Mouse (Mus musculus) CH12.LX (cell line): ENCODE measurements around the gene Plekhn1. TPM values are rescaled to one million over a fixed set of nuclear protein-coding genes. Genes with fewer than 3 reads are reported as not detected.

Source experiments
- DNase-seq: peaks from one replicate; pipeline ENCODE4 v3.0.0-alpha.2; 2013; ENCODE audit errors: extremely low read depth
- H3K27ac ChIP-seq: 2 replicates; pipeline ENCODE4 v1.5.1; 2012; ENCODE audit warnings: low read depth, mild to moderate bottlenecking, control low read depth, moderate library complexity; ENCODE audit not compliant: insufficient read depth
- H3K27me3 ChIP-seq: replicated peaks from 2 replicates; pipeline ENCODE3; 2012; ENCODE audit warnings: inconsistent platforms
- H3K36me3 ChIP-seq, 2 experiments: replicated peaks in 1 of 2; 2 replicates each; pipeline versions ENCODE3 to v1.6.1; 2012; ENCODE audit warnings: inconsistent platforms in 1 of 2, low read length in 1 of 2, mild to moderate bottlenecking in 1 of 2, mixed read lengths in 1 of 2, moderate library complexity in 1 of 2; ENCODE audit not compliant: control insufficient read depth in 1 of 2, insufficient read depth in 1 of 2
- H3K4me1 ChIP-seq, 2 experiments: 2 replicates each; pipeline ENCODE4 v1.6.1; 2012; ENCODE audit warnings: inconsistent platforms in 1 of 2, moderate library complexity in 1 of 2; ENCODE audit not compliant: insufficient read depth in 2 of 2, control insufficient read depth in 1 of 2
- H3K4me2 ChIP-seq: 2 replicates; pipeline ENCODE4 v1.6.1; 2012; ENCODE audit warnings: low read depth, mild to moderate bottlenecking, control low read depth; ENCODE audit not compliant: poor library complexity, insufficient read depth, severe bottlenecking
- H3K4me3 ChIP-seq, 3 experiments: fragments of 150-350 bp in 1 of 3; sonication (generic) in 1 of 3; replicated peaks in 1 of 3; 2 replicates each; pipeline versions ENCODE3 to v1.5.1; 2011 to 2012; ENCODE audit warnings: low read depth in 2 of 3, low read length in 2 of 3, mild to moderate bottlenecking in 2 of 3, moderate library complexity in 2 of 3, control low read depth in 1 of 3, improper control_type of control experiment in 1 of 3, inconsistent platforms in 1 of 3, mixed read lengths in 1 of 3; ENCODE audit not compliant: poor library complexity in 1 of 3
- H3K79me2 ChIP-seq: replicated peaks from 2 replicates; pipeline ENCODE4 v1.6.1; 2012; ENCODE audit warnings: mild to moderate bottlenecking, moderate library complexity; ENCODE audit not compliant: control insufficient read depth, poor library complexity, insufficient read depth, severe bottlenecking; ENCODE audit errors: extremely low read depth
- H3K9ac ChIP-seq: 2 replicates; pipeline ENCODE4 v1.6.1; 2012; ENCODE audit warnings: low read depth, mild to moderate bottlenecking, control low read depth, moderate library complexity; ENCODE audit not compliant: insufficient read depth
- H3K9me3 ChIP-seq: replicated peaks from 2 replicates; pipeline ENCODE3; 2012; ENCODE audit warnings: low read length, inconsistent platforms, mixed read lengths
- CTCF ChIP-seq, 2 experiments: IDR thresholded peaks in 1 of 2; conservative IDR thresholded peaks in 1 of 2; 2 replicates each; pipeline ENCODE4 v1.5.1; 2011 to 2012; ENCODE audit warnings: low read depth in 2 of 2, low read length in 2 of 2, improper control_type of control experiment in 1 of 2, inconsistent platforms in 1 of 2, mild to moderate bottlenecking in 1 of 2, moderate library complexity in 1 of 2
- E2F4 ChIP-seq: IDR thresholded peaks from 2 replicates; pipeline ENCODE4 v1.6.1; 2011; ENCODE audit warnings: low read depth, low read length, improper control_type of control experiment; ENCODE audit not compliant: insufficient replicate concordance
- ELF1 ChIP-seq: IDR thresholded peaks from 2 replicates; pipeline ENCODE4 v1.6.1; 2014; ENCODE audit warnings: low read depth, mild to moderate bottlenecking, inconsistent platforms, low read length, improper control_type of control experiment
- EP300 ChIP-seq: IDR thresholded peaks from 2 replicates; pipeline ENCODE4 v1.6.1; 2011; ENCODE audit warnings: low read length, improper control_type of control experiment
- ETS1 ChIP-seq: conservative IDR thresholded peaks from 2 replicates; pipeline ENCODE4 v1.6.1; 2012; ENCODE audit warnings: low read depth, mild to moderate bottlenecking, inconsistent platforms, low read length, improper control_type of control experiment, moderate library complexity
- GABPA ChIP-seq: IDR thresholded peaks from 2 replicates; pipeline ENCODE4 v1.6.1; 2012; ENCODE audit warnings: low read depth, low read length, improper control_type of control experiment, inconsistent platforms; ENCODE audit not compliant: insufficient replicate concordance
- HCFC1 ChIP-seq: IDR thresholded peaks from 2 replicates; pipeline ENCODE4 v1.6.1; 2012; ENCODE audit warnings: low read depth, mild to moderate bottlenecking, inconsistent platforms, low read length, improper control_type of control experiment
- IRF4 ChIP-seq: IDR thresholded peaks from 2 replicates; pipeline ENCODE4 v1.6.1; 2014; ENCODE audit warnings: low read depth, mild to moderate bottlenecking, inconsistent platforms, low read length, improper control_type of control experiment
- MAFK ChIP-seq: IDR thresholded peaks from 2 replicates; pipeline ENCODE4 v1.6.1; 2011; ENCODE audit warnings: low read length, improper control_type of control experiment; ENCODE audit not compliant: insufficient replicate concordance
- MAX ChIP-seq: IDR thresholded peaks from 2 replicates; pipeline ENCODE4 v1.6.1; 2011; ENCODE audit warnings: low read length, improper control_type of control experiment
- MAZ ChIP-seq: IDR thresholded peaks from 2 replicates; pipeline ENCODE4 v1.6.1; 2012; ENCODE audit warnings: low read depth, mild to moderate bottlenecking, inconsistent platforms, low read length, improper control_type of control experiment, moderate library complexity
- MXI1 ChIP-seq: IDR thresholded peaks from 2 replicates; pipeline ENCODE4 v1.6.1; 2011; ENCODE audit warnings: mild to moderate bottlenecking, low read depth, low read length, improper control_type of control experiment
- MYC ChIP-seq: IDR thresholded peaks from 2 replicates; pipeline ENCODE4 v1.6.1; 2011; ENCODE audit warnings: low read depth, mild to moderate bottlenecking, improper control_type of control experiment, low read length
- NELFE ChIP-seq: IDR thresholded peaks from 2 replicates; pipeline ENCODE4 v1.6.1; 2011; ENCODE audit warnings: low read depth, low read length, improper control_type of control experiment
- NRF1 ChIP-seq: IDR thresholded peaks from 2 replicates; pipeline ENCODE4 v1.6.1; 2014; ENCODE audit warnings: low read depth, mild to moderate bottlenecking, inconsistent platforms, low read length, improper control_type of control experiment, moderate library complexity
- POLR2A ChIP-seq: IDR thresholded peaks from 2 replicates; pipeline ENCODE4 v1.6.1; 2011; ENCODE audit warnings: low read depth, mild to moderate bottlenecking, improper control_type of control experiment, low read length
- POLR2AphosphoS2 ChIP-seq: IDR thresholded peaks from 2 replicates; pipeline ENCODE4 v1.6.1; 2011; ENCODE audit warnings: low read depth, low read length, improper control_type of control experiment
- SIN3A ChIP-seq: IDR thresholded peaks from 2 replicates; pipeline ENCODE4 v1.6.1; 2012; ENCODE audit warnings: low read length, improper control_type of control experiment, inconsistent platforms
- SMC3 ChIP-seq: IDR thresholded peaks from 2 replicates; pipeline ENCODE4 v1.6.1; 2011; ENCODE audit warnings: low read depth, low read length, improper control_type of control experiment
- TCF12 ChIP-seq: IDR thresholded peaks from 2 replicates; pipeline ENCODE4 v1.6.1; 2014; ENCODE audit warnings: low read depth, mild to moderate bottlenecking, inconsistent platforms, low read length, improper control_type of control experiment
- UBTF ChIP-seq: IDR thresholded peaks from 2 replicates; pipeline ENCODE4 v1.6.1; 2012; ENCODE audit warnings: low read depth, mild to moderate bottlenecking, inconsistent platforms, low read length, improper control_type of control experiment, moderate library complexity
- USF2 ChIP-seq: conservative IDR thresholded peaks from 2 replicates; pipeline ENCODE4 v1.6.1; 2011; ENCODE audit warnings: low read depth, low read length, improper control_type of control experiment
- ZC3H11A ChIP-seq: IDR thresholded peaks from 2 replicates; pipeline ENCODE4 v1.6.1; 2012; ENCODE audit warnings: low read depth, mild to moderate bottlenecking, inconsistent platforms, low read length, improper control_type of control experiment
- ZKSCAN1 ChIP-seq: IDR thresholded peaks from 2 replicates; pipeline ENCODE4 v1.6.1; 2012; ENCODE audit warnings: low read depth, inconsistent platforms, low read length, improper control_type of control experiment, borderline replicate concordance
- ZMIZ1 ChIP-seq: IDR thresholded peaks from 2 replicates; pipeline ENCODE4 v1.6.1; 2012; ENCODE audit warnings: low read depth, mild to moderate bottlenecking, inconsistent platforms, low read length, improper control_type of control experiment
- ZNF384 ChIP-seq: IDR thresholded peaks from 2 replicates; pipeline ENCODE4 v1.6.1; 2012; ENCODE audit warnings: low read depth, low read length, improper control_type of control experiment, inconsistent platforms
- dilution Hi-C: fragments of 300-500 bp; cut with MboI; formaldehyde crosslinking; loops from 2 replicates; pipeline ENCODE4 v1.14.3; 2020; ENCODE audit warnings: low sequenced_read_pairs; ENCODE audit not compliant: extremely low pct_unique_long_range_greater_than_20kb, extremely low pct_ligation_motif_present
- in situ Hi-C: fragments of 300-500 bp; cut with MboI; formaldehyde crosslinking; loops from 3 replicates; pipeline ENCODE4 v1.14.3; 2019; ENCODE audit warnings: low sequenced_read_pairs, low pct_ligation_motif_present, low pct_unique_long_range_greater_than_20kb, mixed read lengths
- polyA plus RNA-seq: library from polyadenylated mRNA; unstranded; fragments of >175 nt; gene quantifications from 2 replicates; pipeline ENCODE4 v1.2.1, GENCODE M21; 2012; ENCODE audit warnings: low read depth; ENCODE audit not compliant: insufficient read length
- total RNA-seq, 2 experiments: library from RNA; depleted of rRNA; stranded (reverse); fragments of 300-350 nt in 1 of 2; fragments of >200 nt in 1 of 2; gene quantifications; 2 replicates each; pipeline ENCODE4 v1.2.3; 2012 to 2014

The Plekhn1 gene
- total and polyA plus RNA-seq, 3 experiments: 3.3 to 9.7 (median 6.5) TPM

DNA sequence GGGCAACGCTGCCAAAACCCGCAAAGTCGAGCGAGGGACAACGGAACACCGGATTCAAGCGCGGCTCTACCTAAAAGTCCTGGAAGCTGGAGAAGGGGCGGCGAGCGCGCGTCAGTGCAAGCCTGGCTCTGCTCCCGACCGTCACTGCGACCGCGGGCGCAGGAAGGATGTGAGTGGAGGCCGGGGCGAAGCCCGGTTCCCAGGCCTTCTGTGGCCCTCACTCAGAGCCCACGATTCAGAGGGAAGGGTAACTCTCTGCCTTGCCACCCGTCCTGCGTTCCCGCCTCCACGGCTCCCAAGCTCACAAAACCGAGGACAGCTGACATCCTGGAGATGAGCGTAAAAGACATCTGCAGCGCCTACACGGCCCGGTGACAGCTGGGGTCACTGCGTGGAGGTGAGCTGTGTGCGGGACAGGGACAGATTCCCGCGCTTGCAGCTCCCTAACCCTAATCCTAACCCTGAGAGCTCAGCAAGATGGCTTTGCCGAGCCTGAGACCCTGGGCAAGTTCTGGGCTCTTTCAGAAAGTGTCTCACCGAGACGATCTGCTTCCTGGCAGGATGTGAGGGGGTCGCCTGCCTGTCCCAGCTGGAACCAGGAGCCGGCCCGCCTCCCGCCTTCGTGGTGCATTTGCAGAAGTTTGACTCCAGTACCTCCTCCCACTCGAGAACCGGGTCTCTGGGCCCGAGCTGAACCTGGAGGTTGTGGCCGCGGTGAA is 31.1 kb downstream of the Plekhn1 start:
- Histone ChIP-seq H3K4me2 (peak overlapping the region; percentile 87), H3K9me3 (no peaks in the 10 kb centered on the region), H3K27me3 (peaks cover 33% of the 10 kb centered on the region), H3K4me1 (peaks cover 12 to 35% of the 10 kb centered on the region in 2 experiments), H3K27ac (no peak overlapping the region), H3K79me2 (no peaks in the 10 kb centered on the region), H3K36me3 (no peaks in the 10 kb centered on the region), H3K4me3 (peak overlapping the region; percentile 36 to 65 (median 56)), H3K9ac (peak overlapping the region; percentile 41)
- 0 out of 2 replicates have a peak, but pooled peaks have one; percentile 9 for TF ChIP-seq MXI1
- no peak for TF ChIP-seq MAZ
- in situ Hi-C loops (no loop called here), dilution Hi-C loops (no loop called here)
- no peak for DNase-seq

DNA sequence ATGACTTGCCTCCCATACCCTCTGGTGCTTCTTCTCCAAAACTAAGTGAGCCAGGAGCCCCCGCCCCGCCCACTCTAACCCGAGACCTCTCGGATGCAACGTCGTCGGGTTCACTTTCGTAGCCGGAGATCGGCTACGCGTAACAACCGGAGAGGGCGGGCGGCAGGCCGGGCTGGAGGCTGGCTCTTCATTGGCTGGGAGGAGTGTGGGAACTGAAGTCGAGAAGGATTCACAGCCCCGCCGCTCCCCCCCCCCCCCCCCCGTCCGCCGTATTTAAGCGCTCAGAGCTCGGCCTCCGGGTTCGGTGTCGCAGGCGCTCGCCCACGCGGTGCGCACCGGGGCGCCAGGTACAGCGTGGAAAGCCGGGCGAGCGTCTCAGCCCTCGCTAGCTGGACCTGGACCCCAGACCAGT is 31.6 kb downstream of the Plekhn1 start, which contains the start of gene AW011738:
Gene AW011738, plus strand, starts transcription at position 304 of the 412 bp plus-strand sequence.
- Histone ChIP-seq H3K4me1 (peaks cover 12 to 38% of the 10 kb centered on the region in 2 experiments), H3K27ac (no peak within 1 kb of the TSS)
- in situ Hi-C loops: no loop called here
- DNase-seq: no peak
- dilution Hi-C loops: no loop called here
- TF ChIP-seq SIN3A: 0 out of 2 replicates have a peak, but pooled peaks have one; percentile 27
- TF ChIP-seq NELFE: peak; percentile 54; the same call in 1 of the 2 replicates
- peak; percentile 30; the same call in 1 of the 2 replicates for TF ChIP-seq MXI1
- no peak for TF ChIP-seq TCF12
- TF ChIP-seq ETS1: no peak
- TF ChIP-seq ZNF384: no peak
- no peak for TF ChIP-seq IRF4
- no peak for TF ChIP-seq E2F4
- no peak for TF ChIP-seq MAZ
- no peak for TF ChIP-seq EP300
- TF ChIP-seq POLR2AphosphoS2: no peak
- TF ChIP-seq MAFK: no peak
- no peak for TF ChIP-seq ZKSCAN1
- no peak for TF ChIP-seq USF2
- TF ChIP-seq MYC: no peak
- TF ChIP-seq MAX: 0 out of 2 replicates have a peak, but pooled peaks have one; percentile 17
- 0 out of 2 replicates have a peak, but pooled peaks have one; percentile 6 for TF ChIP-seq NRF1
- no peak for TF ChIP-seq GABPA
- no peak for TF ChIP-seq CTCF (conservative IDR thresholded peaks at IDR 0.05 in 1 of 2, IDR thresholded peaks at IDR 0.05 in 1 of 2; ENCODE audit: low read depth in 2 of 2, low read length in 2 of 2)
- no peak for TF ChIP-seq ZC3H11A
- no peak for TF ChIP-seq SMC3
- 0 out of 2 replicates have a peak, but pooled peaks have one; percentile 18 for TF ChIP-seq UBTF
- 0 out of 2 replicates have a peak, but pooled peaks have one; percentile 22 for TF ChIP-seq ZMIZ1
- peak; percentile 62 for TF ChIP-seq POLR2A
- no peak for TF ChIP-seq ELF1
- TF ChIP-seq HCFC1: peak; percentile 29; the same call in 1 of the 2 replicates
- TF ChIP-seq, all 38 proteins: peak for 9
- Histone ChIP-seq H3K36me3 (no peaks in the 10 kb centered on the region), H3K9me3 (no peaks in the 10 kb centered on the region), H3K27me3 (peaks cover 33% of the 10 kb centered on the region), H3K79me2 (no peaks in the 10 kb centered on the region), H3K4me2 (peak within 1 kb of the TSS; percentile 87), H3K9ac (peak within 1 kb of the TSS; percentile 41), H3K4me3 (peak within 1 kb of the TSS; percentile 36 to 65 (median 56))
